Mouse (Mus musculus): ENCODE results near the gene Txndc5. TPM values are rescaled to one million over a fixed set of nuclear protein-coding genes. Genes with fewer than 3 reads are reported as not detected.
A peak's percentile ranks its signal among the peaks of the same experiment; 100 is the strongest.

Gene Txndc5
- total and polyA plus RNA-seq, 2 experiments from 2014 or later, result 81.0 to 92.2 TPM

DNA sequence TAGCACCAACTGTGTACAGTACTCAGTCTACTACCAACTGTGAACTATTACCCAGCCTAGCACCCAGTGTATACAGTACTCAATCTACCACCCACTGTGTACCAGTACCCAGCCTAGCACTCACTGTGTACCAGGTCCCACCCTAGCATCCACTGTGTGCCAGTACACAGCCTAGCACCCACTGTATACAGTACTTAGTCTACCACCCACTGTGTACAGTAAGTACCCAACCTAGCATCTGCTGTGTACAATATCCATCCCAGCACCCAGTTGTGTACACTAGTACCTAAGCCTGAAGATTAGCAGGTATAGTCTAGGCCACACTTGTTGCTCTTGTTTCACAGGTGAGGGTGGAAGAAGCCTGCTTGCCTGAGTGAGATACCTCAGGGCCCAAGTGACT, 8.9 kb upstream of the Txndc5 start:
- Histone ChIP-seq H3K4me1 (ENCODE audit: insufficient read depth, low read length) (no peaks in the 10 kb centered on the region), H3K27ac (no peak overlapping the region), H3K9ac (replicated peaks; ENCODE audit: low read length) (no peak overlapping the region), H3K4me2 (ENCODE audit: low read depth, low read length) (no peak overlapping the region), H3K9me3 (ENCODE audit: low read length) (no peaks in the 10 kb centered on the region), H3K4me3 (ENCODE audit: low read length) (no peak overlapping the region), H3K36me3 (ENCODE audit: insufficient read depth, low read length) (no peaks in the 10 kb centered on the region), H3K27me3 (ENCODE audit: insufficient read depth, low read length) (no peaks in the 10 kb centered on the region)
- ATAC-seq (no peak), DNase-seq (ENCODE audit: low spot score) (no peak)
- no peak for TF ChIP-seq CTCF (IDR thresholded peaks at IDR 0.05; ENCODE audit: low read depth)

DNA sequence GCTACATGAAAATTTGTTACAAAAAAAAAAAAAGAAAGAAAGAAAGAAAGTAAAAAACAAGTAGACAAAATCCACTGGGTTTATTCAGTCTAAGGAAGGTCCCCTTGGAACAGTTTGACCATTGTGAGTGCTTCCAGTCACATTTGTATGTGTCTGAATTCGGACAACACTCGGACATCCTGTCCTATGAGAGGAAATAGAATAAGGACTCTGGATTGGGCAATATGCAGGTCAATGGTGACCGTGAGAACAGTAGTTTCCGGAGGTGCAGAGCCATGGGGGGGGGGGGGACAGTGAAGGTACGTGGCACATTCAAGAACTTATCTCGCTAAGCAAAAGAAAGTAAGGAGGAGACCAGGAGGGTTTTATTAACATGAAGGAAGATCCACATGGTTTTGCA, 6.1 kb upstream of the Txndc5 start:
- DNase-seq (ENCODE audit: low spot score) (no peak), ATAC-seq (no peak)
- H3K9me3 ChIP-seq (ENCODE audit: low read length), result no peaks in the 10 kb centered on the region
- 92% methylated on average over 6 of the region's 6 CpGs for WGBS
- no peak overlapping the region for H3K9ac ChIP-seq (replicated peaks; ENCODE audit: low read length)
- no peak overlapping the region for H3K27ac ChIP-seq
- no peaks in the 10 kb centered on the region for H3K4me1 ChIP-seq (ENCODE audit: insufficient read depth, low read length)
- no peak overlapping the region for H3K4me2 ChIP-seq (ENCODE audit: low read depth, low read length)
- H3K4me3 ChIP-seq (ENCODE audit: low read length), result no peak overlapping the region
- TF ChIP-seq CTCF (IDR thresholded peaks at IDR 0.05; ENCODE audit: low read depth), result no peak
- H3K36me3 ChIP-seq (ENCODE audit: insufficient read depth, low read length), result no peaks in the 10 kb centered on the region
- H3K27me3 ChIP-seq (ENCODE audit: insufficient read depth, low read length), result no peaks in the 10 kb centered on the region

DNA sequence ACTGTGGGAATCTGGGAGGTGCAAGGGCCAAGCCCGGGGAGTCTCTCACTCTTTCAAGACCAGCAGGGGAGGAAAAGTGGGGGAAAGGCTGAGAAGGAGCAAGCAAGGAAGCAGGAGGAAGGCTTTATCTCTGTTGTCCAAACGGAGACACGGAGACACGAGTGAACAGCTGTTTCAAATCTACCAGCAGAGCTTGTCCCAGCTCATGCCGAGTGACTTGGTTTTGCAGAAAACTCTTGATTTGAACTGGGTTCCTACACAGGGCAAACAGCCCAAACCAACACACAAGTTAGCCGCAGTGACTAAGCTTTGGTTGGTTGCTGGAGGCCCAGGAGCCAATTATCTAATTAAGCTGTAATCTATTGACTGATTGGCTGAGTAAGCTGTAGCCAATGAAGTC, 5.4 kb upstream of the Txndc5 start:
- Histone ChIP-seq H3K27ac (no peak overlapping the region), H3K9me3 (ENCODE audit: low read length) (no peaks in the 10 kb centered on the region), H3K4me3 (ENCODE audit: low read length) (no peak overlapping the region), H3K4me1 (ENCODE audit: insufficient read depth, low read length) (no peaks in the 10 kb centered on the region), H3K9ac (replicated peaks; ENCODE audit: low read length) (no peak overlapping the region), H3K36me3 (ENCODE audit: insufficient read depth, low read length) (no peaks in the 10 kb centered on the region), H3K27me3 (ENCODE audit: insufficient read depth, low read length) (no peaks in the 10 kb centered on the region), H3K4me2 (ENCODE audit: low read depth, low read length) (no peak overlapping the region)
- TF ChIP-seq CTCF (IDR thresholded peaks at IDR 0.05; ENCODE audit: low read depth), result no peak
- ATAC-seq (no peak), DNase-seq (ENCODE audit: low spot score) (no peak)
- WGBS, result 71% methylated on average over 6 of the region's 6 CpGs

DNA sequence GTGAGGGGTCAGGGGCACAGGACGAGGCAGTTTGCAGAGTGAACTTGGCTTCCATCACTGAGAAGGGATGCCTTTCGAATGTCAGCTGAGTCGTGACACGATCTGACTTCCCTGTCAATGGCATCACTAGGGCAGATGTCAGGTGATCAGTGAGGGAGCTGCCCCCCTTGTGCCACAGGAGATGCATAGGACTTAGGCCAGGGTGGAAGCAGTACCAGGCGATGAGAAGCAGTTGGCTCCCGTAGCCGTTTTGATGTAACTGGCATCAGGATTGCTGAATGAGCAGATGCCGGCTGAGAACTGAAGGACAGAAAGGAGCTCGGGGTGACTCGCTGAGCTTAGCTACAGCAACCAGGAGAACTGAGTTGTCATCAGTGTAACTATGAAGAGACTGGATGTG, 4.8 kb upstream of the Txndc5 start:
- TF ChIP-seq CTCF (IDR thresholded peaks at IDR 0.05; ENCODE audit: low read depth), result no peak

DNA sequence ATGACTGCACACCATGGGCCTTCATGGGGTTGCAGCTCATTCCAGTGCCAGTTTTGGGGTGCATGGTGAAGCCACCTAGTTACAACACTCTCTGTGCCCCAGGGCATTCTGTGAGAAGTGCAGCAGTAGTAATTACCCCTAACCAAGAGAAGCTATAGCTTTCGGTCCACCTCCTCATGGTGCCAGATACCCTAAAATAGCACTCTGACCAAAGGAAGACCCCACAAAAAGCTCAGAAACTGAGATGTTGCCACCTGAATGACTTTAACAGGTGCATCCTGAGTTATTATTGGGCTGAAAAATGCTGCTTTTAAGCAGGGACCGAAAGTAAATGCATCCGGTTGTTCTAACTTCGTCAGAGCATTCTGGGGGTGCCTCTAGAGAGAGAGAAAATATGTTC, 2.9 kb upstream of the Txndc5 start:
- DNase-seq (ENCODE audit: low spot score), result no peak
- Histone ChIP-seq H3K4me3 (ENCODE audit: low read length) (no peak overlapping the region), H3K4me1 (ENCODE audit: insufficient read depth, low read length) (peaks cover 13% of the 10 kb centered on the region; the same call in 1 of the 2 replicates), H3K36me3 (ENCODE audit: insufficient read depth, low read length) (no peaks in the 10 kb centered on the region), H3K4me2 (ENCODE audit: low read depth, low read length) (no peak overlapping the region), H3K27ac (no peak overlapping the region), H3K9me3 (ENCODE audit: low read length) (no peaks in the 10 kb centered on the region), H3K9ac (replicated peaks; ENCODE audit: low read length) (no peak overlapping the region), H3K27me3 (ENCODE audit: insufficient read depth, low read length) (no peaks in the 10 kb centered on the region)
- ATAC-seq, result no peak
- WGBS, result 94% methylated on average over 4 of the region's 4 CpGs
- no peak for TF ChIP-seq CTCF (IDR thresholded peaks at IDR 0.05; ENCODE audit: low read depth)

More for the DNA sequence above, 4.8 kb upstream of the Txndc5 start:
- H3K9ac ChIP-seq (replicated peaks; ENCODE audit: low read length), result no peak overlapping the region
- H3K27ac ChIP-seq, result no peak overlapping the region
- H3K27me3 ChIP-seq (ENCODE audit: insufficient read depth, low read length), result no peaks in the 10 kb centered on the region
- H3K4me1 ChIP-seq (ENCODE audit: insufficient read depth, low read length), result peaks cover 5% of the 10 kb centered on the region; the same call in 1 of the 2 replicates
- WGBS, result 86% methylated on average over 10 of the region's 10 CpGs
- ATAC-seq, result no peak
- no peak overlapping the region for H3K4me3 ChIP-seq (ENCODE audit: low read length)
- H3K4me2 ChIP-seq (ENCODE audit: low read depth, low read length), result no peak overlapping the region
- no peaks in the 10 kb centered on the region for H3K36me3 ChIP-seq (ENCODE audit: insufficient read depth, low read length)
- H3K9me3 ChIP-seq (ENCODE audit: low read length), result no peaks in the 10 kb centered on the region
- no peak for DNase-seq (ENCODE audit: low spot score)

DNA sequence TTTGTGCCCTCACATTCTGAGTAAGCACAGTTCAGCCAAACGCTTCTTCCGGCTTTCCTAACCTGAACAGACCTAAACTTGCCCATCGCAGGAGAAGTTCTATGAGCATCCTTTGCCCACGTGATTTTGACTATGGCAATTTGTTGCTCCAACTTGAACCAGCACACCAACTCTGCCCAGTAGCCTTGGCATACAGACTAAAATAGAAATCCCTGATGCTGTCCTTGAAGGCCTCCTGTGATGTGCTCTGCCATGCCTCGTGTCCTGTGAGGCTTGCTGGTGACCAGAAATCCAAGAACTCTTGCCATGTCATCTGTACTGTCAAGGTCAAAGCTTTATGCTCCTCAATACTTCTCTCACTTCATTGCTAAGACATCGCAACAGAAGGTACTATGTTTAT, 952 bp upstream of the Txndc5 start:
- Histone ChIP-seq H3K27me3 (ENCODE audit: insufficient read depth, low read length) (no peaks in the 10 kb centered on the region), H3K4me2 (ENCODE audit: low read depth, low read length) (no peak overlapping the region), H3K9me3 (ENCODE audit: low read length) (no peaks in the 10 kb centered on the region), H3K9ac (replicated peaks; ENCODE audit: low read length) (no peak overlapping the region), H3K4me1 (ENCODE audit: insufficient read depth, low read length) (peaks cover 14% of the 10 kb centered on the region; the same call in 1 of the 2 replicates), H3K36me3 (ENCODE audit: insufficient read depth, low read length) (no peaks in the 10 kb centered on the region), H3K4me3 (ENCODE audit: low read length) (no peak overlapping the region), H3K27ac (no peak overlapping the region)
- WGBS, result 89% methylated on average over 6 of the region's 6 CpGs
- DNase-seq (ENCODE audit: low spot score) (no peak), ATAC-seq (no peak)
- no peak for TF ChIP-seq CTCF (IDR thresholded peaks at IDR 0.05; ENCODE audit: low read depth)

DNA sequence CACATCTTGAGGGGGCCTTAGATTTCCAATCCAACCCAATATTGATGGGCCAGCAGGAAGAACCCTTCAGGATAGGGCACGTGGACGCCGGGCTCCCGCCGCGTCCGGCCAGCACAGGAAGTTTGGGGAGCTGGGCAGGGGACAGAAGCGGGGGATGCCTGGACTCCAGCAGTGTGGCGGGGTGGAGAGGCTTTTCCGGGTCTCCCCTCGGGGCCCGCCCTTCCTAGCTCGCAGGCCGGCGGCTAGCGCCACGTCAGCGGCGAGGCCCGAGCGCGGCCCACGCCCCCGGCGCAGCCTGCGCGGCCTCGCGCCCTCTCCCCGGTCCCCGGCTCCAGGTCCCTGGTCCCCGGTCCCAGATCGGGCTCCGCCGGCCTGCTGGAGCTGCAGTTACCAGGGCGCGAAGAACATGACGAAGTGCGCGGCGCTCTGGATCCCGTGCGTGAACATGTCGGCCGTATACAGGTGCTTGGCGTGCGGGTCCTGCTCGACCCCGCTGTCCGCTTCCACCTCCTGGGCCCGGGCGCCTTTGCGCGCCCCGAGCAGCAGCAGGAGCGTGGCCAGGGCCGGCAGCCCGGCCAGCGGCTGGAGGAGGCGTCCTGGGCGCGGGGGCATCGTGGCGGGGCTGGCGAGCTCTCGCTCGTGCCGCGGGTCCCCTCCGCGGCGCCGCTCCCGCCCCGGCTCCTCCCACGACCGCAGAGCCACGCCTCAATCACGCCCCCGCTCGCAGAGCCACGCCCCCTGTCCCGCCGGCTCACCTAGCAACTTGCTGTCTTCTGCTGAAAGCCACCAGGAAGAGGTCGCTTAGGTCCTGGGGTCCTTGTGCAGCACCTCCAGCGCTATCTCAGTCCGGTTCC, 600 bp downstream of the Txndc5 start:
- peak; percentile 91 for ATAC-seq
- Histone ChIP-seq H3K27ac (peak overlapping the region; percentile 83), H3K4me2 (ENCODE audit: low read depth, low read length) (peak overlapping the region; percentile 91), H3K36me3 (ENCODE audit: insufficient read depth, low read length) (no peaks in the 10 kb centered on the region), H3K9me3 (ENCODE audit: low read length) (no peaks in the 10 kb centered on the region), H3K4me1 (ENCODE audit: insufficient read depth, low read length) (peaks cover 14% of the 10 kb centered on the region; the same call in 1 of the 2 replicates), H3K4me3 (ENCODE audit: low read length) (peak overlapping the region; percentile 62), H3K9ac (replicated peaks; ENCODE audit: low read length) (peak overlapping the region; percentile 79), H3K27me3 (ENCODE audit: insufficient read depth, low read length) (no peaks in the 10 kb centered on the region)
- peak; percentile 87 for DNase-seq (ENCODE audit: low spot score)
- WGBS, result under 1% methylated on average over 55 of the region's 87 CpGs
- TF ChIP-seq CTCF (IDR thresholded peaks at IDR 0.05; ENCODE audit: low read depth), result no peak

Measured in hindbrain, postnatal 0 days (tissue).